Comparison of ENCODE assay signal across 11 mouse cellular contexts in the genomic region with DNA sequence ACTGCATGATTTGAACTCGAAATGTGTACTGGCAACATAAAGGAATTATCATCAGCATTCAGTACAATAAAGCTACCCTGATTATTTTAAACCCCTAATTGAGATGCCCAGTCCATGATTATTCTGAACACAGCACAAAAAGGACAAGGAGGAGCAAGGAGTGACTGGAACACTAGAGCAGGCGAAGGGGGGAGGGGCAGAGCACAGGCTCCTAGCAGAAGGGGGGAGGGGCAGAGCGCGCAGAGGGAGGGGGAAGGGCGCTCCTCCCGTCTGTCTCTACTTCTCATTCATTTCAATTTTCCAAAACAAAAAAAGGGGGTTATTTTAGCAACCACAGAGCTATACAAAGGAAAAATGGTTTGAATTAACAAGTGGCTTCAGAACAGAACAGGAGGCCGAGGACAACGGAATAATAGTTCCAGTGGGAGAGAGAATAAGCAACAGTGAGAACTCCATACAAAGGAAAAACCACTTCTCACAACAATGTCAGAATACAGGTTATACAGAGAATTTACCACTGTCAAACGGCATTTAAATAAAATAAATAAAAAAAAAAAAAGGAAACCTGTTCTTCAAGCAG.
A peak's percentile ranks its signal among the peaks of the same experiment; 100 is the strongest.
DNase-seq lines count a peak whose midpoint lies in the region; ATAC-seq lines count a peak whose summit lies in the region.
"Had no signal": no experiment of that assay in that cellular context is flagged by ENCODE, and none has a peak within 500 bp of the region (broad histone marks: within the 10 kb centered on the region; RNA-seq: fewer than 3 reads in every experiment).

No protein-coding gene starts in this region.

- WGBS in embryonic facial prominence, embryonic 14.5 days: 17% methylated on average over 9 of the region's 9 CpGs
- 34% methylated on average over 9 of the region's 9 CpGs for WGBS in limb, embryonic 11.5 days
- WGBS in kidney, embryonic 15.5 days: 31% methylated on average over 9 of the region's 9 CpGs

- no peaks in the 10 kb centered on the region for H3K9me3 ChIP-seq in embryonic facial prominence, embryonic 14.5 days (ENCODE audit: control insufficient read depth, low read length)
- no peaks in the 10 kb centered on the region for H3K9me3 ChIP-seq in limb, embryonic 11.5 days (ENCODE audit: control insufficient read depth, low read length)
- H3K9me3 ChIP-seq in kidney, embryonic 15.5 days (replicated peaks): no peaks in the 10 kb centered on the region
- H3K9me3 ChIP-seq: lung, embryonic 15.5 days had no signal

- H3K36me3 ChIP-seq in embryonic facial prominence, embryonic 14.5 days (ENCODE audit: control insufficient read depth, insufficient read depth, low read length): no peaks in the 10 kb centered on the region
- H3K36me3 ChIP-seq in limb, embryonic 11.5 days (ENCODE audit: control insufficient read depth, insufficient read depth, low read length): no peaks in the 10 kb centered on the region
- no peaks in the 10 kb centered on the region for H3K36me3 ChIP-seq in kidney, embryonic 15.5 days
- H3K36me3 ChIP-seq: lung, embryonic 15.5 days had no signal

- no peaks in the 10 kb centered on the region for H3K27me3 ChIP-seq in embryonic facial prominence, embryonic 14.5 days (replicated peaks; ENCODE audit: control insufficient read depth, insufficient read depth, low read length)
- no peaks in the 10 kb centered on the region for H3K27me3 ChIP-seq in limb, embryonic 11.5 days (ENCODE audit: control insufficient read depth, insufficient read depth, low read length)
- H3K27me3 ChIP-seq in kidney, embryonic 15.5 days: no peaks in the 10 kb centered on the region
- H3K27me3 ChIP-seq: lung, embryonic 15.5 days had no signal

- intact Hi-C loops in heart, postnatal 14 days (cut with DNase I): no loop called here

- H3K4me1 ChIP-seq in embryonic facial prominence, embryonic 14.5 days (ENCODE audit: control insufficient read depth, insufficient read depth, low read length): peaks cover 4% of the 10 kb centered on the region; the same call in 1 of the 2 replicates
- H3K4me1 ChIP-seq in limb, embryonic 11.5 days (ENCODE audit: control insufficient read depth, insufficient read depth, low read length): no peaks in the 10 kb centered on the region
- H3K4me1 ChIP-seq in kidney, embryonic 15.5 days: no peaks in the 10 kb centered on the region
- H3K4me1 ChIP-seq: lung, embryonic 15.5 days had no signal

- peak; percentile 59 to 65 for DNase-seq in right cerebral cortex, postnatal 10 days (ENCODE audit: low spot score in 2 of 2)
- DNase-seq in right cerebral cortex, postnatal 25 days: no peak
- DNase-seq in embryonic facial prominence, embryonic 14.5 days (ENCODE audit: low spot score): peak; percentile 56
- peak; percentile 51 for DNase-seq in limb, embryonic 11.5 days (ENCODE audit: low spot score)
- DNase-seq in retina, postnatal 1 day: peak; percentile 44
- no peak for DNase-seq in testis, postnatal 14 days (ENCODE audit: low spot score)
- DNase-seq in heart, postnatal 14 days: no peak
- DNase-seq: layer of hippocampus, adult 9-11 months; thymus, postnatal 4 days had no signal

- H3K27ac ChIP-seq in embryonic facial prominence, embryonic 14.5 days (replicated peaks; ENCODE audit: low read depth, low read length): no peak overlapping the region
- no peak overlapping the region for H3K27ac ChIP-seq in limb, embryonic 11.5 days (replicated peaks; ENCODE audit: low read depth, low read length)
- no peak overlapping the region for H3K27ac ChIP-seq in kidney, embryonic 15.5 days
- H3K27ac ChIP-seq: lung, embryonic 15.5 days had no signal

- peak overlapping the region; percentile 18; the same call in 1 of the 2 replicates for H3K4me2 ChIP-seq in embryonic facial prominence, embryonic 14.5 days (ENCODE audit: low read depth, low read length)
- no peak overlapping the region for H3K4me2 ChIP-seq in limb, embryonic 11.5 days (ENCODE audit: low read depth, severe bottlenecking)
- no peak overlapping the region for H3K4me2 ChIP-seq in kidney, embryonic 15.5 days
- H3K4me2 ChIP-seq: lung, embryonic 15.5 days had no signal

- H3K9ac ChIP-seq in embryonic facial prominence, embryonic 14.5 days (ENCODE audit: low read depth, low read length): no peak overlapping the region
- H3K9ac ChIP-seq in limb, embryonic 11.5 days (ENCODE audit: low read length): no peak overlapping the region
- no peak overlapping the region for H3K9ac ChIP-seq in kidney, embryonic 15.5 days
- H3K9ac ChIP-seq: lung, embryonic 15.5 days had no signal

- no peak for ATAC-seq in embryonic facial prominence, embryonic 14.5 days (ENCODE audit: low read depth)
- ATAC-seq in limb, embryonic 11.5 days (ENCODE audit: insufficient number of reproducible peaks, low FRiP score, low TSS enrichment, low read depth): no peak
- no peak for ATAC-seq in kidney, embryonic 15.5 days (replicated peaks; ENCODE audit: low FRiP score)

- no peak overlapping the region for H3K4me3 ChIP-seq in embryonic facial prominence, embryonic 14.5 days (ENCODE audit: low read depth, low read length)
- H3K4me3 ChIP-seq in limb, embryonic 11.5 days (ENCODE audit: low read depth, low read length): no peak overlapping the region
- H3K4me3 ChIP-seq in kidney, embryonic 15.5 days (replicated peaks): no peak overlapping the region
- H3K4me3 ChIP-seq: lung, embryonic 15.5 days had no signal

Comparison
In these comparisons a context has a peak if more than half of its experiments do, and no peak if none do; other contexts are left out.
1. DNase-seq: peak in right cerebral cortex, postnatal 10 days (2 of 2), embryonic facial prominence, embryonic 14.5 days (single experiment), limb, embryonic 11.5 days (single experiment) and retina, postnatal 1 day (single experiment); none in right cerebral cortex, postnatal 25 days (single experiment), testis, postnatal 14 days (single experiment) and heart, postnatal 14 days (0 of 2).